Mouse (Mus musculus) c-Kit-positive CD71-negative TER-119-negative erythroid progenitor cells, embryonic 14.5 days (primary cell): ENCODE results near the gene Kifc3.

Source experiments
- DNase-seq: peaks from one replicate; pipeline ENCODE4 v3.0.0-alpha.2; 2013; ENCODE audit warnings: low read depth

The Kifc3 gene

GRCm38 (mm10) chr8:95134186-95134585 lies 68.4 kb downstream of the Kifc3 start:
- no peak for DNase-seq

GRCm38 (mm10) chr8:95131983-95132382 lies 70.6 kb downstream of the Kifc3 start:
- DNase-seq = no peak

- no peak for DNase-seq
Measured at GRCm38 (mm10) chr8:95130966-95131537, 71.6 kb downstream of the Kifc3 start.

GRCm38 (mm10) chr8:95128750-95129260 lies 73.8 kb downstream of the Kifc3 start:
- no peak for DNase-seq

- DNase-seq = no peak
Measured at GRCm38 (mm10) chr8:95127658-95128057, 75.0 kb downstream of the Kifc3 start.

GRCm38 (mm10) chr8:95126497-95126896 lies 76.1 kb downstream of the Kifc3 start:
- no peak for DNase-seq

GRCm38 (mm10) chr8:95123455-95123854 lies 79.2 kb downstream of the Kifc3 start:
- no peak for DNase-seq

GRCm38 (mm10) chr8:95113750-95114149 lies 88.9 kb downstream of the Kifc3 start:
- no peak for DNase-seq

GRCm38 (mm10) chr8:95113108-95113507 lies 89.5 kb downstream of the Kifc3 start:
- no peak for DNase-seq

GRCm38 (mm10) chr8:95112594-95112993 lies 90.0 kb downstream of the Kifc3 start:
- DNase-seq = no peak

- no peak for DNase-seq
Measured at GRCm38 (mm10) chr8:95107306-95107705, 95.3 kb downstream of the Kifc3 start.

- no peak for DNase-seq
Measured at GRCm38 (mm10) chr8:95101972-95102371, 100.6 kb downstream of the Kifc3 start.

GRCm38 (mm10) chr8:95099009-95099408 lies 103.6 kb downstream of the Kifc3 start:
- no peak for DNase-seq

- DNase-seq = no peak
Measured at GRCm38 (mm10) chr8:95093574-95093973, 109.0 kb downstream of the Kifc3 start.

- no peak for DNase-seq
Measured at GRCm38 (mm10) chr8:95085432-95086141, 117.0 kb downstream of the Kifc3 start.

GRCm38 (mm10) chr8:95084744-95085431 lies 117.7 kb downstream of the Kifc3 start:
- DNase-seq = no peak

- no peak for DNase-seq
Measured at GRCm38 (mm10) chr8:95084261-95084660, 118.4 kb downstream of the Kifc3 start.

GRCm38 (mm10) chr8:95081650-95082049 lies 121.0 kb downstream of the Kifc3 start:
- DNase-seq = no peak

- peak; percentile 100 for DNase-seq
Measured at GRCm38 (mm10) chr8:95080381-95081341, 122.0 kb downstream of the Kifc3 start, which contains the start of gene Katnb1. Katnb1 (plus strand) TSS chr8:95081186.

- DNase-seq = no peak
Measured at GRCm38 (mm10) chr8:95079305-95079704, 123.3 kb downstream of the Kifc3 start.

- DNase-seq = no peak
Measured at GRCm38 (mm10) chr8:95078055-95078454, 124.6 kb downstream of the Kifc3 start.

GRCm38 (mm10) chr8:95076151-95076550 lies 126.5 kb downstream of the Kifc3 start:
- DNase-seq = no peak
